Mouse (Mus musculus) liver, adult 2 months (tissue): Measurements from ENCODE around the gene Gadd45a.

ENCODE experiments used
- CTCF ChIP-seq: fragments of 200-500 bp; IDR thresholded peaks from 2 replicates; pipeline ENCODE4 v1.5.1; 2011; ENCODE audit warnings: low read depth, low read length, control low read depth
- POLR2A ChIP-seq: fragments of 200-500 bp; IDR thresholded peaks from 2 replicates; pipeline ENCODE4 v1.6.1; 2011; ENCODE audit warnings: low read length, control low read depth; ENCODE audit not compliant: insufficient read depth; ENCODE audit errors: extremely low read depth

DNA sequence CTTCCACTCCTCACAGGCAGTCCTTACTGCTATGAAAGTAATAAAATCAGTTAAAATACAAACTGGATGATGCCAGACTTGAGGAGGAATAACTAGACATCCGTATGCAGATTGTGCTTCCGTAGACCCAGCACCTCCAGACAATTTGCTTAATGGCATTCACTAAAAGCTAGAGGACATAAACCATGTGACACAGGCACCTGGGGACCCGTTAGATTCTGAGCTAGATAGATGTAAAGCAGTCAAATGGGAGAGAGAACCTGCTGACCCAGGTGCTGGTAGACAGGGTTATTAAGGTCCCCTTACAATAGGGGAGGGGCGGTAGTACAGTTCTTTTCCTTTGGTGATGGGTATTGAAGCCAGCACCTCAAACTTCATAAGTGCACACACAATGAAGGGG lies 13.5 kb downstream of the Gadd45a start:
- TF ChIP-seq CTCF: no peak
- no peak for TF ChIP-seq POLR2A
